Mouse (Mus musculus) cerebellum, postnatal 10 days (tissue): ENCODE results near the gene Ppp1r14a.

Experiments used
- DNase-seq, 2 experiments: peaks; one replicate each; pipeline ENCODE4 v3.0.0; 2021; ENCODE audit warnings: mixed read lengths in 2 of 2

Ppp1r14a gene

DNA sequence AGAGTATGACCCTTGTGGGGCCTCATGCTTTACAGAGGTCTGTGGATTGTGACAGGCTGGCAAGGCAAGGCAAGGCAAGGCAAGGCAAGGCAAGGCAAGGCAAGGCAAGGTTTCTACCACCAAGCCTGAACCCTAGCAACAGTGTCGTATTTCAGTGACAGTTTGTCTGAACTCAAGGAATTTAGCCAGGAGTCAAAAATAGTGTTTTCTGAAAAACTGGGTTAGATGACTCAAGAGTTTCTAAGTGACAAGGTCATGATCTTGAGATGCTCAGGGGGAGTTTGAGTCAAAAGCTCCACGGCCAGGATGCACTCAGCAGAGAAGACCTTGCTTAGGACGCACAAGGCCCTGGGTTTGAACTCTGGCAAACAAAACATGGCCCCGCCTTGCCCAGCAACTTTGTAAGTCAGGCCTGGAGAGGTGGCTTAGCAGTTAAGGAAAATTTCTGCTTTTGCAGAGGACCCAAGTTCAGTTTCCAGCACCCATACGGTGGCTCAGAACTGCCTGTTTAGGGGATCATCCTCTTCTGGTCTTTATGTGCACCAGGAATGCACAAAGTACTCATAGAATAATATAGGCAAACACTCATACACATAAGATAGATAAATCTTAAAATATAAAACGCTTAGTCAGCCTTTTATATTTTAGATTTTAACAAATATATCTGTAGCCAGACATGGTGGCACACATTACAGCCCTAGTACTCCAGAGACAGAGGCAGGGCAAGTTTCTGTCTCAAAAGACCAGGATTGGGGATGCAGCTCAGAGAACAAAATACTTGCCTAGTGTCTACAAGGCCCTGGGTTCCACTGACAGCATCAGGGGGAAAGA is 46.9 kb downstream of the Ppp1r14a start:
- no peak for DNase-seq

DNA sequence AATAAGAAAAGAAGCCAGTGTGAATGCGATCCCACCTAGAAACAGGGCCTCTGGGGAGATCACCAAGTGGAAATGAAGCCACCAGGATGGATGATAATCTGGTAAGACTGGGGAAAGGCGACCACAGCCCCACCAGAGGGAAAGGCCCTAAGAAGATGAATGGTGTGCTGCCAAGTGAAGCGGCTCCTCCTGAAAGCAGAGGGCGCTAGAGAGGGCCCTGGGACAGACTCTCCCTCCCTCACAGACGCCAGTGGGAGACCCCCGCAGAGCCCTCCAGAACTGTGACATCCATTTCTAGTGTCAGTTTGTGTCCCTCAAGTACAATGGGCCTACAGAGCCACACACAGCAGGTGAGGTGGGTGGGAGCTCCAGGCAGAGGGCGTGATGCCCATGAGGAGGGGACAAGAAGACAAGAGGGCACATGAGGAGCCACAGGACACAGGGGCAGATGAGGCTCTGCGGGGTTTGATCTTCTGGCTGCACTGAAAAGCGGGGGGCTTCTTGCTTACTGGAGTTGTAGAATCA is 47.7 kb downstream of the Ppp1r14a start:
- no peak for DNase-seq

DNA sequence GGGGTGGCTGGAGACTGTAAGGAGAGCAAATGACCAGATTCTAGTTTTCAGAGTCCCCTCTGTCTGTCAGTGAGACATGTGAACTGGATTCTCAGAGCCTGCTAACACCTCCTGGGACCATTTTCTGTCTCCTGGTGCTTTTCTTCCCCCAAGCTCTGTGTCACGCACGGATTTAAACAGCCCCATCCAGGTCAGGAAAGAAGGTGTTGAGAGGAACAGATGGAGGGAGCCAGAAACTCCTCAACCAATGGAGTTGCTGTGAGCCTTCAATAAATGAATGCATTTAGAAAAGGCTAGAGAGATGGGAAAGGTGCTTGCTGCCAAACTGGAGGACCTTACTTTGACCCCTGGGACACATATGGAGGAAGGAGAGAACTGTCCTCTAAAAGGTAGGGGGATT is 48.7 kb downstream of the Ppp1r14a start:
- DNase-seq: no peak

DNA sequence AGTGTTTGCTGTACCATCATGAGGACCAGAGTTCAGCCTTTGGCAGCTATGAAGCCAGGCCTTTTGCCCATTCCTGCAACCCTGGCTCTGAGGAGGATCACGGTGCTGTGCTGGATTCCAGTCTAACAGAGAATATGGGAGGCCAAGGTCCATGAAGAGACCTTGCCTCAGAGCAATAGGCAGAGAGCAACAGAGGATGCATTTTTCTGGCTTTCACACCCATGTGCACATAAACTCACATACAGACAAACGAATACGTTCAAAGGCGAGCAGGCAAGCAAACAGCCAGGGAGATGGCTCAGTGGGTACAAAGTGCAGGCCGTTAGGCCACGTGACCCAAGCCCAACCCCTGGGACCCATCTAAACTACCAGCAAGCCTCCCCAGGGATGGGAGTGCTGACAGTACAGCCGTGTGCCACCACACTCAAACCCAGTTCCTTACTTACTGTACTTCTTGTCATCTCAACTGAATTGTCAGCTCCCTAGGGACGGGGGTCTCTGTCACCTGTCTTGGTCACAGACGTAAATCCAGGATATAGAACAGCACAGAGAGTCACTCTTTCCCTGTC is 49.3 kb downstream of the Ppp1r14a start:
- no peak for DNase-seq

DNA sequence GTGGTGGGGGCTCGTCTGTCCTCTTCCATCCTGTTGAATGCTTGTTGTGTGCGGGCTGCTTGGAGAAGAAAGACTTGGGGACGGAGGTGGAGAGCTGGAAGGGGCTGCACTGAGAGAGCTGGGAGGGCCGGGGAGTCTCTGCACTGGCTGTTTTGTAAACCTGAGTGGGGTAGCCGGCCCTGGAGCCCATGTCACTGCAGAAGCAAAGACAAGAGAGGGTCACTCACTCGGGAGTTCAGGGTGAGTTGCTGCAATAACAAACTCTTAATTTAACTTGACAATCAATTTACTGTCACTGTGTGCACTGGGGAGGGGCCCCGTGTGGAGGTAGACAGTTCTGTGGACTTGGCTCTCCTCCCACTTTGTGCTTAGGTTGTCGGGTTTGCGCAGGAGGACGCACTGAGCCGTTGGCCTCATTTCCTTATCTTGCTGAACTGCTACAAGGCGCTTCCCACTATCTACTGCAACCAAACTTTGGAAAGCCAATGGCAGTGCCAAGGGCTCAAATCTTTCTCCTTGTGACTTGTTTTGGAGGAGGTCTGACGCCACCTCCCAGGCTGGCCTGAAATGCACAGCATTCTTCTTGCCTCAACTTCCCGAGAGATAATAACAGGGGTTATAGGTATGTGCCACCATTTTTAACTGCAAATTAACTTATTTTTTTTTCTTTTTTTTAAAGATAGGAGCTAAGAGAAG is 50.0 kb downstream of the Ppp1r14a start:
- no peak for DNase-seq

DNA sequence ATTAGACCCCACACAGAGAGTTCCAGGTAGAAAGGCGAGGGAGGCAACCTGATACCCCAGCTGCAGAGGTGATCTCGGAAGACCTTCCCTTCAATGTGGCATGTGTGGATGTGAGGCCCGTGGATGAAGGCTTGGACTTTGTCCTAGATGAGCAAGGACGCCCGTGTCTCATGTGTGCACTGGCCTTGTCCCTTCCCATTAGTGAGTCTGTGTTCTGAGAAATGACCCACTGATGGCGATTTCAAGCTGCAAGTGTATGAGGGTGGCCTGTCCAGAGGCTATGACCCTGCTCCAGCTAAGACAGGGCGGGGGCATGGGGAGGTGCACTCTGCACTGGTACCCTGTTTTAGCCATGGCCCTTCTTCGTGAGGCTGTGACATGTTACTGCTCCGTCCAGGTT is 51.1 kb downstream of the Ppp1r14a start:
- DNase-seq: no peak

DNA sequence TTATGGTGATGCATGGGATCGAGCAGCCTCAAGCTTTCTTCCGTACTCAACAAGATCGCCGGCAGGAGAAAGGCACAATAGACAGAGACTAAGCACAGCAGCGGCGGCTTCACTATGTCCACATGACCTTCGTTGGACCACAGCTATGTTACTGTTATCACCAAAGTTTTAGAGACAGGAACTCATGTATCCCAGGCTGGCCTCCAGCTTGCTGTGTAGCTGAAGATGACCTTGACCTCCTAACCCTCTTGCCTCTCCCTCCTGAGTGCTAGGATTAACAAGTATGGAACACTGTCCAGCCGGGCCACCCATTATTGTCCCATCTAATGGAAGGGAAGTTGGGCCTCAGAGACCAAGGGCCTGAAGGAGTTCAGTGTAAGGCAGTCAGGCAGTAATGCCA is 51.7 kb downstream of the Ppp1r14a start:
- no peak for DNase-seq

DNA sequence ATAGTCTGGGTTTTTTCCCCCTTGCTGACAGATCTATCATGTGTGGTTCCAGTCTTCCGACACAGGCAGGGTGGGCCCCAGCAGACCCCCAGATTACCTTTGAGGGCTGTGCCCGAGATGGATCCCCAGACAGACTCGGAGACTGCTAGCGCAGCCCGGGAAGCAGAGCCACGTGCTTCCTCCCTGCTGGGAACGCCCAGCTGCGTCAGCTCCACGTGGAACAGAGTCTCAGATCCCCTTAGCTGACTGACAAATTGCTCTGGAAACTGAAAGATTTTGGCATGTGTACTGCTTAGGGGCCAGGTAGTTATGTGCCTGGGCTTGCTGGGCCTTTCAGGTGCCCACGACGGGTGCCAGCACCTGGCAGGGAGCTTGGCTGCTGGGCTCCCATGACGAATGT is 52.6 kb downstream of the Ppp1r14a start:
- DNase-seq: peak; percentile 48 to 59

DNA sequence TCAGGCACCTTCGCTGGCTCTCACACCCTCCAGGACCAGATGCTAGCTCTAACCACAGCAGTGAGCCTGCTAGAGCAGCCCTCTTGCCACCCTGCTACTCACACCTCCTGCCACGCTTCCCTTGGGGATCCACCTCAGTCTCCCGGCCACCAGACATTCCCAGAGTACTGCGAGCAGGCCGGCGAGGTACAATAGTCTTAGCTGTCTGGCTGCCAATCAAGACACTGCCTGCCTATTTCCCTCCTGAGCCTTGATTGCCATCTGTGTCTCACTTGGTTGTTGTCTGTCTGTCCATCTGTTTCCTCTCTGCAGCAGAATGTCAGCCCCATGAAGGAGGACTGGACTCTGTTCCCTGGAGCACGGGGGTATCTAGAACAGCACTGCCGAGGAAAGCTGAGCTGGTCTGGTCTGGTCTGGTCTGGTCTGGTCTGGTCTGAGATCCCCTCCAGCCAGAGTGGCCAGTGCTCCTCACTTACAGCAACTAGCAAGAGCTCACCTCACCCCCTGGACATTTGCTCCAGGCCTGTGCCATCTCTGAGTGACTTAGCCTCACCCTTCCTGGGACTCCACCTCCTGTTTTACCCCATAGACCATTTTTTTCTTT is 53.5 kb downstream of the Ppp1r14a start:
- DNase-seq: peak; percentile 65 to 71
